Mouse (Mus musculus): Measurements from ENCODE around the gene Ece1. TPM values are rescaled to one million over a fixed set of nuclear protein-coding genes. Genes with fewer than 3 reads are reported as not detected.

The Ece1 gene
- polyA plus RNA-seq, 2 experiments: 11.4 to 15.9 TPM

DNA sequence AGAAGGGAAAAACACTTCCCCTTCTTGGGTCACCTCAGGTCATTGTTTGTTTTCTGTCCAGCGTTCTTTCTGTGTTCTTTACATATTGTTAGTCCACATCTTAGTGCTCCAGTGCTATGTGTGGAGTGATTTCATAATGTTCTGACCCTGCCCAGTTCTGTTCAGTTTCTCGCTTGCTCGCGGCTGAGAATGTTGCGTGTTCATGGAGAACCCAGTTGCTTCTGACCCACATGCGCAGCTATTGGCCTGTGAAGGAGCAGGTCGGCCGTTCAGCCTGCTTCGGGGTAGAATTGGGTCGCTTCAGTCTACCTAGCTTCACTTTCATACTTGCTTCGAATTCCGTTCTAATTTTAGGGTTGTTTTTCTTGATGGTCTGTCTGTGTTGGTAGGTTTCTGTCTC, 133.4 kb downstream of the Ece1 start:
- Histone ChIP-seq H3K4me1 (replicated peaks; ENCODE audit: control insufficient read depth in 2 of 2, insufficient read depth in 2 of 2, low read length in 1 of 2) (peaks cover 7 to 15% of the 10 kb centered on the region in 2 experiments), H3K4me2 (ENCODE audit: low read depth) (peak overlapping the region; percentile 84), H3K36me3 (replicated peaks; ENCODE audit: control insufficient read depth, insufficient read depth, low read depth) (peaks cover 8% of the 10 kb centered on the region), H3K9ac (replicated peaks) (no peak overlapping the region), H3K27me3 (ENCODE audit: control insufficient read depth, insufficient read depth, low read length) (peaks cover 7% of the 10 kb centered on the region), H3K4me3 (ENCODE audit: insufficient read depth in 1 of 2, low read depth in 2 of 2, low read length in 2 of 2) (peak overlapping the region; percentile 14 to 79; a peak in 2 of 4 replicates), H3K9me3 (ENCODE audit: control insufficient read depth, low read length) (no peaks in the 10 kb centered on the region), H3K27ac (no peak overlapping the region)
- TF ChIP-seq CTCF (IDR thresholded peaks at IDR 0.05; ENCODE audit: low read depth) (no peak), EP300 (IDR thresholded peaks at IDR 0.05; ENCODE audit: low read depth) (no peak)
- DNase-seq (ENCODE audit: low read depth in 3 of 3, low spot score in 3 of 3): no peak
- ATAC-seq (ENCODE audit: insufficient read depth): no peak
- WGBS (ENCODE audit: insufficient replicate concordance): 76% methylated on average over 12 of the region's 12 CpGs

DNA sequence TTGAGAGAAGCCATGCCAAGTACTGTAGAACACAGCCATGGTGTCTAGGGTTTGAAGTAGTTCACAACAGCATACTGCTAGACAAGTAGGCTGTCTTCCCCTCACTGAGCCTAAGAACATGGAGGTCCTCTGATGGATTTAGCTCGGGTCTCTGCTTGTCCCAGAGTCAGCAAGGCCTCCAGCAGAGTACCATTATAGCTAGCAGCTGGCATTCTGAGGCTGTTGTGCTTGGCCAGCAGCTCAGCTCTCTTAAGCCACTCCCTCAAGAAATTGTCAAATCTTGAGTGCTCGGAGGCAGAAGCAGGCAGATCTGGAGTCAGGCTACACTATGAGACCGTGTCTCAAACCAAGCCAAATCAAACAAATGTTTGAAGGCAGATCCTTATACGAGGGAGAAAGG, 136.2 kb downstream of the Ece1 start:
- Histone ChIP-seq H3K27ac (no peak overlapping the region), H3K27me3 (ENCODE audit: control insufficient read depth, insufficient read depth, low read length) (no peaks in the 10 kb centered on the region), H3K9ac (replicated peaks) (no peak overlapping the region), H3K36me3 (replicated peaks; ENCODE audit: control insufficient read depth, insufficient read depth, low read depth) (peaks cover 8% of the 10 kb centered on the region), H3K4me3 (ENCODE audit: insufficient read depth in 1 of 2, low read depth in 2 of 2, low read length in 2 of 2) (no peak overlapping the region), H3K4me1 (replicated peaks; ENCODE audit: control insufficient read depth in 2 of 2, insufficient read depth in 2 of 2, low read length in 1 of 2) (peaks cover 7 to 17% of the 10 kb centered on the region in 2 experiments), H3K9me3 (ENCODE audit: control insufficient read depth, low read length) (no peaks in the 10 kb centered on the region), H3K4me2 (ENCODE audit: low read depth) (no peak overlapping the region)
- TF ChIP-seq EP300 (IDR thresholded peaks at IDR 0.05; ENCODE audit: low read depth) (no peak), CTCF (IDR thresholded peaks at IDR 0.05; ENCODE audit: low read depth) (no peak)
- ATAC-seq (ENCODE audit: insufficient read depth): no peak
- WGBS (ENCODE audit: insufficient replicate concordance): 77% methylated on average over 4 of the region's 4 CpGs
- DNase-seq (ENCODE audit: low read depth in 3 of 3, low spot score in 3 of 3): no peak

- H3K36me3 ChIP-seq (replicated peaks; ENCODE audit: control insufficient read depth, insufficient read depth, low read depth): peaks cover 8% of the 10 kb centered on the region
- H3K4me2 ChIP-seq (ENCODE audit: low read depth): no peak overlapping the region
- H3K9ac ChIP-seq (replicated peaks): no peak overlapping the region
- TF ChIP-seq EP300 (IDR thresholded peaks at IDR 0.05; ENCODE audit: low read depth) (no peak), CTCF (IDR thresholded peaks at IDR 0.05; ENCODE audit: low read depth) (no peak)
- 74% methylated on average over 7 of the region's 7 CpGs for WGBS (ENCODE audit: insufficient replicate concordance)
- H3K9me3 ChIP-seq (ENCODE audit: control insufficient read depth, low read length): no peaks in the 10 kb centered on the region
- DNase-seq (ENCODE audit: low read depth in 3 of 3, low spot score in 3 of 3) (no peak), ATAC-seq (ENCODE audit: insufficient read depth) (no peak)
- H3K27ac ChIP-seq: no peak overlapping the region
- H3K4me1 ChIP-seq (replicated peaks; ENCODE audit: control insufficient read depth in 2 of 2, insufficient read depth in 2 of 2, low read length in 1 of 2): peaks cover 0 to 6% of the 10 kb centered on the region in 2 experiments; a peak in 1 of 4 replicates
- H3K4me3 ChIP-seq (ENCODE audit: insufficient read depth in 1 of 2, low read depth in 2 of 2, low read length in 2 of 2): no peak overlapping the region
- no peaks in the 10 kb centered on the region for H3K27me3 ChIP-seq (ENCODE audit: control insufficient read depth, insufficient read depth, low read length)
Observed at GRCm38 (mm10) chr4:138000682-138001081, 138.6 kb downstream of the Ece1 start.

DNA sequence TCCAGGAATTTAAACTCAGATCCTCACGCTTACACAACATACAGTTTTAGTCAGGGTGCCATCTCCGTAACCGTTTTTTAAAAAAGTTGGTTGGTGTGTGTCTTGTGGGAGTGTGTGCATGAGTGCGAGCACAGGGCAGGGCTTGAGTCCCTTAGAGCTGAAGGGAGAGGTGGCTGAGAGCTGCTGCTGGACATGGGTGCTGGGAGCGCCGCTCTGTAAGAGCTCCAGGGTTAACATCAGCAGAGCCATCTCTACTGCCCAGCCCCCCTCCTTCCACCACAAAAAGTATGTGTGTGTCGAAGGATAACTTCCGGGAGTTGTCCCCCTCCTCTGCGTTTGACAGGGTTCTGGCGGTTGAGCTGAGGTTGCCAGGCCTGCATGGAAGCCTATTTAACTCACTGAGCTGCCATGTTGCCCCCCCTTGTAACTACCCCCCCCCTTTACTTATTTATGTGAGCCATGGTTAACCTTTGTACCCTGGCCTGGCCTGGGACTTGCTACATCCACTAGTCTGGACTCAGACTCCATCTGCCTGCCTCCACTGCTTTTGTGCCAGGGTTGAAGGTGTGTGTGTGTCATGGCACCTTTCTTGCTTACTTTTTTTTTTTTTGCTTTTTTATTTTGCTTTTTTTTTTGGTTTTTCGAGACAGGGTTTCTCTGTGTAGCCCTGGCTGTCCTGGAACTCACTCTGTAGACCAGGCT, 142.0 kb downstream of the Ece1 start:
- Histone ChIP-seq H3K9me3 (ENCODE audit: control insufficient read depth, low read length) (no peaks in the 10 kb centered on the region), H3K27ac (no peak overlapping the region), H3K4me2 (ENCODE audit: low read depth) (no peak overlapping the region), H3K9ac (replicated peaks) (no peak overlapping the region), H3K27me3 (ENCODE audit: control insufficient read depth, insufficient read depth, low read length) (no peaks in the 10 kb centered on the region), H3K4me1 (replicated peaks; ENCODE audit: control insufficient read depth in 2 of 2, insufficient read depth in 2 of 2, low read length in 1 of 2) (peaks cover 0 to 5% of the 10 kb centered on the region in 2 experiments; a peak in 1 of 4 replicates), H3K36me3 (replicated peaks; ENCODE audit: control insufficient read depth, insufficient read depth, low read depth) (peaks cover 4% of the 10 kb centered on the region), H3K4me3 (ENCODE audit: insufficient read depth in 1 of 2, low read depth in 2 of 2, low read length in 2 of 2) (no peak overlapping the region)
- 81% methylated on average over 11 of the region's 11 CpGs for WGBS (ENCODE audit: insufficient replicate concordance)
- TF ChIP-seq EP300 (IDR thresholded peaks at IDR 0.05; ENCODE audit: low read depth) (no peak), CTCF (IDR thresholded peaks at IDR 0.05; ENCODE audit: low read depth) (no peak)
- DNase-seq (ENCODE audit: low read depth in 3 of 3, low spot score in 3 of 3) (no peak), ATAC-seq (ENCODE audit: insufficient read depth) (no peak)

GRCm38 (mm10) chr4:138005781-138006180, 143.7 kb downstream of the Ece1 start:
- H3K27ac ChIP-seq: no peak overlapping the region
- no peak overlapping the region for H3K4me3 ChIP-seq (ENCODE audit: insufficient read depth in 1 of 2, low read depth in 2 of 2, low read length in 2 of 2)
- DNase-seq (ENCODE audit: low read depth in 3 of 3, low spot score in 3 of 3) (no peak), ATAC-seq (ENCODE audit: insufficient read depth) (no peak)
- H3K9ac ChIP-seq (replicated peaks): no peak overlapping the region
- no peak overlapping the region for H3K4me2 ChIP-seq (ENCODE audit: low read depth)
- 71% methylated on average over 1 of the region's 1 CpGs for WGBS (ENCODE audit: insufficient replicate concordance)
- no peaks in the 10 kb centered on the region; the same call in 1 of the 2 replicates for H3K36me3 ChIP-seq (replicated peaks; ENCODE audit: control insufficient read depth, insufficient read depth, low read depth)
- TF ChIP-seq EP300 (IDR thresholded peaks at IDR 0.05; ENCODE audit: low read depth) (no peak), CTCF (IDR thresholded peaks at IDR 0.05; ENCODE audit: low read depth) (no peak)
- H3K4me1 ChIP-seq (replicated peaks; ENCODE audit: control insufficient read depth in 2 of 2, insufficient read depth in 2 of 2, low read length in 1 of 2): 0 out of 4 replicates have a peak, but pooled peaks cover 0 to 1% of the 10 kb centered on the region in 2 experiments
- no peaks in the 10 kb centered on the region for H3K27me3 ChIP-seq (ENCODE audit: control insufficient read depth, insufficient read depth, low read length)
- H3K9me3 ChIP-seq (ENCODE audit: control insufficient read depth, low read length): no peaks in the 10 kb centered on the region
